ENCODE assay signal across 5 mouse cellular contexts in genomic region chr8:105232321-105232693, GRCm38 (mm10). TPM values are rescaled to one million over a fixed set of nuclear protein-coding genes. Genes with fewer than 3 reads are reported as not detected.
"Had no signal": no experiment of that assay in that cellular context is flagged by ENCODE, and none has a peak within 500 bp of the region (broad histone marks: within the 10 kb centered on the region; RNA-seq: fewer than 3 reads in every experiment).

No protein-coding gene starts in this region.

RNA-seq across cellular contexts. Expression of gene B3gnt9, which starts 22.6 kb away (rescaled TPM):
- total RNA-seq: hematopoietic stem cell, adult 5-6 weeks had no signal

RNA-seq across cellular contexts. Expression of gene Hsf4, which starts 37.3 kb away (rescaled TPM):
- total RNA-seq: hematopoietic stem cell, adult 5-6 weeks had no signal
- polyA plus RNA-seq: heart, embryonic 13.5 days; hindbrain, embryonic 12.5 days; intestine, embryonic 14.5 days; kidney, embryonic 14.5 days had no signal
